Mouse (Mus musculus): ENCODE data around the gene Zfp352. TPM values are rescaled to one million over a fixed set of nuclear protein-coding genes. Genes with fewer than 3 reads are reported as not detected.

The Zfp352 gene
- polyA plus RNA-seq (2017; shearing (Covaris generic)), result not detected

GRCm38 (mm10) chr4:90218520-90218919, at the start of gene Zfp352:
Zfp352 (plus strand) TSS chr4:90218820.

All from naive thymus-derived CD4-positive, alpha-beta T cell, adult 5 months (primary cell).